Mouse (Mus musculus): ENCODE data around the gene Acyp2. TPM values are rescaled to one million over a fixed set of nuclear protein-coding genes. Genes with fewer than 3 reads are reported as not detected.

Gene Acyp2
- total RNA-seq, 2 experiments from 2014 or later, result 26.3 to 26.8 TPM

- DNase-seq (ENCODE audit: low spot score in 2 of 2), result no peak
These were observed 52.1 kb downstream of the Acyp2 start for GRCm38 (mm10) chr11:30597259-30597658.

- DNase-seq (ENCODE audit: low spot score in 2 of 2), result no peak
These were observed 69.4 kb downstream of the Acyp2 start for GRCm38 (mm10) chr11:30580008-30580407.

GRCm38 (mm10) chr11:30578931-30579330 lies 70.5 kb downstream of the Acyp2 start:
- no peak for DNase-seq (ENCODE audit: low spot score in 2 of 2)

- no peak for DNase-seq (ENCODE audit: low spot score in 2 of 2)
These were observed 76.5 kb downstream of the Acyp2 start for GRCm38 (mm10) chr11:30572790-30573395.

GRCm38 (mm10) chr11:30570568-30570967 lies 78.8 kb downstream of the Acyp2 start:
- no peak for DNase-seq (ENCODE audit: low spot score in 2 of 2)

- DNase-seq (ENCODE audit: low spot score in 2 of 2), result no peak
These were observed 89.2 kb downstream of the Acyp2 start for GRCm38 (mm10) chr11:30560215-30560614.

- DNase-seq (ENCODE audit: low spot score in 2 of 2), result no peak
These were observed 96.0 kb downstream of the Acyp2 start for GRCm38 (mm10) chr11:30553408-30553807.

GRCm38 (mm10) chr11:30517133-30517532 lies 132.3 kb downstream of the Acyp2 start:
- no peak for DNase-seq (ENCODE audit: low spot score in 2 of 2)

GRCm38 (mm10) chr11:30508178-30508577 lies 141.2 kb downstream of the Acyp2 start:
- no peak for DNase-seq (ENCODE audit: low spot score in 2 of 2)

GRCm38 (mm10) chr11:30498738-30499355 lies 150.5 kb downstream of the Acyp2 start:
- no peak for DNase-seq (ENCODE audit: low spot score in 2 of 2)

- DNase-seq (ENCODE audit: low spot score in 2 of 2), result no peak
These were observed 152.2 kb downstream of the Acyp2 start for GRCm38 (mm10) chr11:30497151-30497550.

GRCm38 (mm10) chr11:30491515-30492260 lies 157.7 kb downstream of the Acyp2 start:
- no peak for DNase-seq (ENCODE audit: low spot score in 2 of 2)

- no peak for DNase-seq (ENCODE audit: low spot score in 2 of 2)
These were observed 161.2 kb downstream of the Acyp2 start for GRCm38 (mm10) chr11:30488183-30488582.

- DNase-seq (ENCODE audit: low spot score in 2 of 2), result no peak
These were observed 166.1 kb downstream of the Acyp2 start for GRCm38 (mm10) chr11:30483286-30483685.

- DNase-seq (ENCODE audit: low spot score in 2 of 2), result peak; percentile 74 to 83
These were observed 177.4 kb downstream of the Acyp2 start, which contains the start of gene 4930505A04Rik for GRCm38 (mm10) chr11:30471751-30472593. Gene 4930505A04Rik (minus strand): TSS chr11:30471827.

GRCm38 (mm10) chr11:30471187-30471586 lies 178.2 kb downstream of the Acyp2 start:
- DNase-seq (ENCODE audit: low spot score in 2 of 2), result no peak

Other genes starting within 250 kb of the Acyp2 start
- under 1 TPM; 0.41 to 0.89 TPM for gene 4930505A04Rik, start 177.8 kb downstream of the Acyp2 start, total RNA-seq (2021)
- gene Psme4, start 122.1 kb upstream of the Acyp2 start, total RNA-seq (2021), result 10 to 100 TPM; 51.2 to 60.7 TPM
- gene Gpr75, start 235.8 kb upstream of the Acyp2 start, total RNA-seq (2021), result 1 to 10 TPM; 7.1 to 9.1 TPM
- 10 to 100 TPM; 16.7 to 19.8 TPM for gene Asb3, start 235.8 kb upstream of the Acyp2 start, total RNA-seq (2021)